Mouse (Mus musculus): ENCODE measurements around the gene Kcnk1.

Gene Kcnk1

GRCm38 (mm10) chr8:125995101-125995986 lies at the start of gene Kcnk1:
TSS of gene Kcnk1 (plus strand) at chr8:125995170.
- DNase-seq (ENCODE audit: low read depth, low spot score) = no peak

DNA sequence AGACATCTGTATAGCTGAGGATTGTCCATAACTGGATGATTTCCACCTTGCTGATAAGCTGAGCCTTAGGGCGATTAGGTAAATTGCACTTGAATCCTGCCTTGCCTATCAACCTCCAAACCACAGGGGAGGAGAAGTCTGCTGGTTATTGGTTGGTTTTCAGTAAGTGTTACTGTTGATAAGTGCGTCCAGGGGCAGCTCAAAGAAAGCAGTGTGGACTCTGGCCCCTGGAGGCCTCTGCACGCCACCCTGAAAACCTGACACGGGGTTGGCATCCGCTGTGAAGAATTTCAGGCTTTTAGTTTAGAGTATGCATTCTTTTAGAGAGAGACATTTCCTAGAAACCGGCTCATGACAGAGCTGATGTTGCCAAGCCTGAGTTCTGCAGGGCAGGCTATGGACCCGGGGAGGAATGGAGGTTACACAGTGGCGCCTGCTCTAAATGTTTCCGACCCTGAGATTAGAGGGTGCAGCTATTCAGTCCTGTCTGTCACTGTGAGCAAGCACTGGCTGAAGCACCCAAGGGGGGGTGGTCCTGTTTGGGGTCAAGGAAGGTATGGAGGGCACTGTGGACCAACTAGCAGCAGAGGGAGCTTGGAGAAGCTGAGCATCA lies 46.2 kb upstream of the Kcnk1 start:
- no peak for DNase-seq (ENCODE audit: low read depth, low spot score)

GRCm38 (mm10) chr8:125950007-125950940 lies 44.7 kb upstream of the Kcnk1 start:
- DNase-seq (ENCODE audit: low read depth, low spot score) = peak; percentile 81

DNA sequence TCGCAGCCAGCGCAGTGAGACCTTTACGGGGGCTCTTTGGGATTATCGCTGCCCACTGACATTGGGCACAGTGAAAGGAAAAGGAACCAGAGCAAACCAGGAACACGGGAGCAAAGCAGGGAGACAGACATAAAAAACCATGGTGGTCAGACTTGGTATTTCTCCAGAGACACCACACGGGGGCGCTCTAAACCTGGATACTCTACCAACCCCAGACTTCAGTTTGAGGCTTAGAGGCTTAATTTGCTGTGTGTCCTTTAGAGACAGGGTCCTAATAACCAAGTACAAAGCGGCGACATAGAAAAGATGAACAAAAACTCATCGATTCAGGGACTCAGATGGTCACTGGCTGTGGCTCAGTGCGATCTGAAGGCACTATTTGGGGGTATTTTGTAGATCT lies 39.3 kb upstream of the Kcnk1 start:
- no peak for DNase-seq (ENCODE audit: low read depth, low spot score)

GRCm38 (mm10) chr8:125956796-125957195 lies 38.2 kb upstream of the Kcnk1 start:
- DNase-seq (ENCODE audit: low read depth, low spot score) = no peak

- no peak for DNase-seq (ENCODE audit: low read depth, low spot score)
Measured at GRCm38 (mm10) chr8:125957226-125957993, 37.6 kb upstream of the Kcnk1 start.

- no peak for DNase-seq (ENCODE audit: low read depth, low spot score)
Measured at GRCm38 (mm10) chr8:125957994-125958368, 37.0 kb upstream of the Kcnk1 start.

DNA sequence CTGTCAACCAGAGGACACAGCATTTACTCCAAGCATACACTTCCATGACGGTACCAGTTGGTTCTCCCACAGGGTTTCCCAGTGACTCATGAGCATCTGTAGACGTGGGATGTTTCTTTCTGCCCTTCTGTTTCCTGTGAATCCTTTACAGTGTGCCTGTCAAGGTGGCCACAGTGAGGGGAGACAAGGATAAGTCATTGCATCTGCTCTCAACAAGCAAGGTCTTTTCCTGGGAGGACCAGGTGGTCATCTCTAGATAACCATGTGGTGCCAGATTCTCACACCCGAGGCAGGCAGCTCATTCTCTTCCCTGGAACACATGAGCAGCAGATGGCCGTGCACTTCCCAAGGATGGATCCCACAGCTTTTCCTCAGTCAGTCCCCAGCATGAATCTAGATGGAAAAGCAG lies 35.6 kb upstream of the Kcnk1 start:
- DNase-seq (ENCODE audit: low read depth, low spot score) = no peak

- DNase-seq (ENCODE audit: low read depth, low spot score) = no peak
Measured at GRCm38 (mm10) chr8:125960037-125960436, 34.9 kb upstream of the Kcnk1 start.

DNA sequence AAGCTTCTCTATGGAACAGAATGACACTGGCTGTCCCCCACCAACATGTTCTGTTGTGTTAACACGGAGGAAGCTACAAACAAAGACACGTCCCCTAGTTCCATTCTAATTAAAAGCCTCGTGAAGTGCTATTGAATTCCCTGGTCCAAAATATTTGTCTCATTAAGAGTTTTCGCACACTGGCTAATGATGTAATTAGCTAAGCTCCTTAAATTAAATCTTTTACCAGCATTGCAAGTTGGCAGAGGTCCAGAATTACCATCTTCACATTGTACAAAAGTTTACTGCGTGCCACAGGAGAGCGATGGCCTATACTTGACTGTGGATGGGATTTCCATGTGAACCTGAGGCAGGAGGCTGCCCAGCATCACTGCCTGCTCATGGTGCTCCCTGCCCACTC lies 33.2 kb upstream of the Kcnk1 start:
- DNase-seq (ENCODE audit: low read depth, low spot score) = no peak

DNA sequence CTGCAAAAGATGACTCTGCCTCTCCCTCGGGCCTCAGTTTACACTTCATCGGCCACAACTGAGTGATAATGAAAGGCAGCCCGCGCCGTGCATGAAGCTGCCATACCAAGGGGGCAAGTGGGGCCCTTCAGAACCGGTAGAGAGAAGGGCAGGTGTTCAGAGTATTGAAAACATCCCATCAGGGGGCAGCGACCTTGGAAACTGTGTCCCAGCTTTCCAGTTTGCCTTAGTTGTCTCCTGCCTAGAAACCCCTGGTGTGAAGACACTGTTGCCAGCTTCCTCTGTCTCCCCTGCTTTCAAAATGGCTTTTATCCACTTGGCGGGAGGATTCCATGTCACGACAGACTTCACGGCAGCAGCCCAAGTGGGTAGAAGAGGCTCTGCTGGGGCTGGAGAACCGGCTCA lies 31.2 kb upstream of the Kcnk1 start:
- DNase-seq (ENCODE audit: low read depth, low spot score) = no peak

DNA sequence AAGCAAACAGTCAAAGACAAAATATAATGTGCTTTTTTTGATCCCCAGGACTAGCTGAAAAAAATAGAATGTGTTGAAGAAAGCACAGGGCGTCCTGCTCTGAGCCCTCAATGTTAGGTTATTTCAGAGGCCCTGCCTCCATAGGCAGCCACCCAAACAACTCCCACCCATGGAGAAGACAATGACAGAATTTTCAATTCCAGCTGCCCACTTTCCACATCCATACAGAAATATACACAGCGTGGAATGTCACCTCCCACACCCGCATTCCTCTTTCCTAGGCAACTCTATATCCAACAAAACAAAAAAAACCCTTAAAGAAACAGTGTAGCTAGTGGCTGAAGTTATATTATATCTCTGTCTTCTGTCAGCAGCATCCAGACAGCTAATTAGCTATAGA lies 23.6 kb upstream of the Kcnk1 start:
- no peak for DNase-seq (ENCODE audit: low read depth, low spot score)

- no peak for DNase-seq (ENCODE audit: low read depth, low spot score)
Measured at GRCm38 (mm10) chr8:125975981-125976380, 19.0 kb upstream of the Kcnk1 start.

DNA sequence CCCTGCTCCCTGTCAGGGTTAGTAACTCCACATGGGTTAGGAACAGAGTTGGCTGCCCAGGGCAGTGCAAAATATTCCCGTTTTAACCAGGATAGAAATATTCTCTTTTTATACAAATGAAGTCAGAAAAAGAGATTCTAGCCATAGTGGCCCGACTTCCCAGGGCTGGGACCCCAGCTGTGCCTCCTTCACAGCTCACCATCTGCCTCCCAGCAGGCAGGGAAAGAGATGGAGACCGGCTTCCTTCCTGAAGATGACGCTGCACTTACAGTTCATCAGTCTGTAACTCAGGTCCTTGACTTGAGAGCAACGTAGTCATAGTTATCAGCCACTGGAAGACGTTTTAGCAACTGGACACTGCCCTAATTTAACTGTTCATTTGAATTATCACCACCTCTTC lies 14.1 kb upstream of the Kcnk1 start:
- no peak for DNase-seq (ENCODE audit: low read depth, low spot score)

DNA sequence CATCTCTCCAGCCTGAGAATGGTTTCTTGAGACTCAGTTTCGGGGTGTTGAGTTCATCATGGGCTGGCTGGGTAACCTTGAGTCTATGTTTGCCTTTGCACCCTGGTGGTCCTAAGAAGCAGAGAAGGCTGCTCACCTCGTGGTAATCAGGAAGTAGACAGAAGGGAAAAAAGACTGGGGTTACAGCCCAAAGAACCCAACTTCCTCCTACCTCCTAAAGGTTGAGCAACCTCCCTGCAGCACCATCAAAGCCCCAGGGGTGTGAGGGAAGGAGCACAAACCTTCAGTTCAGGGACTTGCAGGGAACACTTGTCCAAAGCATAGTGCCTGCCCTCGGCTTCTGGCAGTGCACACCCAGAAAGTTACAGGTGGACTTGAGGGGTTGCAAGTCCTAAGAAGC lies 11.5 kb upstream of the Kcnk1 start:
- no peak for DNase-seq (ENCODE audit: low read depth, low spot score)

DNA sequence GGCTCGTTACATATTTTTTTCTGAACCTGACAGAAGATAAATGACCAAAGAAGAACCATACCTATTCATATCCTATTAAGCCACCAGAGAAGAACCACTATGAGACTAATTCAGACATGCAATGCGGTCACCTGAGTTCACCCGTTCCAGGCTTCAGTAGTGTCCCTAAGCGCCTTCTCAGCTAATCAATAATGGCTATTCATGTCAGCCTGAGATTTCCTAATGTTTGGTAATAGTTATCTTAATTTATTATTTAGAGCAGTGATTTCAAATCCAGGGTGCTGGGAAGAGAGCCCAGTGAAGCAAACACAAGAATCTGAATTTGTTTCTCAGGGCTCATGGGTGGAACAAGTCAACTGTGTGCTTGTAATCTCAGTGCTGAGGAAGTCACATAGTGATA lies 10.8 kb upstream of the Kcnk1 start:
- DNase-seq (ENCODE audit: low read depth, low spot score) = no peak

GRCm38 (mm10) chr8:125985364-125985763 lies 9.6 kb upstream of the Kcnk1 start:
- DNase-seq (ENCODE audit: low read depth, low spot score) = no peak

GRCm38 (mm10) chr8:125986999-125987589 lies 7.9 kb upstream of the Kcnk1 start:
- no peak for DNase-seq (ENCODE audit: low read depth, low spot score)

GRCm38 (mm10) chr8:125987996-125988395 lies 7.0 kb upstream of the Kcnk1 start:
- DNase-seq (ENCODE audit: low read depth, low spot score) = no peak

DNA sequence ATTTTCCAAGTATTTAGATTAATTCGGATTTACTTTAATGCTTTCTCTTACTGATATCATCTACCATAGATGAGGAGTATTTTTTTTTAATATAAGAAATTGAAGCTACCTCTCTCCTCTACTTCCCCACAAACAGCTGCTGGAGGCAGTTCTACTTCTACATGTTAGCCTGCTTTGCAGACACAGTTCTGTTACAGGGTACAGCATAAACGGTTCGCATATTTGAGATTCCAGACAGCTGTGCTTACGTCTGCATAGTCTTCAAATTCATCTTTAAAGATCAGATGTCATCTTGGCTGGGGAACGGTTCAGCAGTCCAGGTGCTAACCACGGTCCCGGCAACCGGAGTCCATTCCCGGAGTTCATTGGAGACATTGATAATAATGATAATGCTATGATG lies 1.3 kb upstream of the Kcnk1 start:
- no peak for DNase-seq (ENCODE audit: low read depth, low spot score)
